Mouse (Mus musculus): ENCODE results near the gene Gm10647.

GRCm38 (mm10) chr9:66787821-66788220, 9.0 kb upstream of the Gm10647 start:
- TF ChIP-seq CTCF (IDR thresholded peaks at IDR 0.05; ENCODE audit: low read depth, low read length), result no peak
- no peak for TF ChIP-seq POLR2AphosphoS5 (IDR thresholded peaks at IDR 0.05; ENCODE audit: insufficient replicate concordance, low read depth, low read length)
- TF ChIP-seq TAL1 (conservative IDR thresholded peaks at IDR 0.05; ENCODE audit: low read depth, low read length), result no peak
- TF ChIP-seq GATA1 (IDR thresholded peaks at IDR 0.05; ENCODE audit: borderline replicate concordance, low read length), result no peak

All from G1E (cell line).